Mouse (Mus musculus): Measurements from ENCODE around the gene Scin.

DNA sequence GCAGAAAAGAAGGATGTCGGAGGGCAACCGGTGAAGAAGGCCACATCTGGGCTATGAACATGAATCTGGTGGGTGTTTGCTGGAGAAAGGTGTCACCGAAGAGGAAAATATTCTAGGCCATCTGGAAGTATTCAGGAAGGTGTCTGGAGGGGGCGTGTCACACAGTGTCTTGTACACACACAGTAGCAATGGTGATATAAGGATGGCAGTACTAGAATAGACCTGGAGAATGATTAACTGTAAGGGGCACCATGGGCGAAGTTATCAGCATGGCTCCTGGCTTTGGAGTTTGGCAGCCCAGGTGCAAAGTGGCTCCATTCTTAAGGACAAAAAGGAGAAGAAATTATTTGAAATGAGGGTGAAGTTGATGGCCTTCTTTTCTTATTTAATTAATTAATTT, 17.8 kb downstream of the Scin start:
- no peak for TF ChIP-seq POLR2A (IDR thresholded peaks at IDR 0.05; ENCODE audit: extremely low read depth, insufficient read depth, low read length)
- TF ChIP-seq CTCF (IDR thresholded peaks at IDR 0.05; ENCODE audit: extremely low read depth, insufficient read depth, low read length), result no peak

Data from cortical plate, adult 2 months (tissue).